Mouse (Mus musculus) lung, postnatal 25 days (tissue): Measurements from ENCODE around the gene Gm12790.
"Not testable (repeated sequence)": the region's sequence is repeated elsewhere in the genome, so short reads cannot be mapped to it uniquely, and the experiment has no call there.

Experiments used
- DNase-seq: peaks from one replicate; pipeline ENCODE4 v3.0.0; 2022; ENCODE audit warnings: low spot score

Gene Gm12790

GRCm38 (mm10) chr4:101980949-101981348 lies at the start of gene Gm12790:
Gene Gm12790, minus strand, starts transcription at chr4:101981049.
- not testable (repeated sequence) for DNase-seq

GRCm38 (mm10) chr4:102026619-102027018 lies 45.8 kb upstream of the Gm12790 start:
- no peak for DNase-seq

- DNase-seq, result peak; percentile 58
These were observed 17.5 kb upstream of the Gm12790 start for GRCm38 (mm10) chr4:101998267-101998922.

- DNase-seq, result no peak
These were observed 16.6 kb upstream of the Gm12790 start for GRCm38 (mm10) chr4:101997426-101997825.

GRCm38 (mm10) chr4:101986326-101986725 lies 5.5 kb upstream of the Gm12790 start, which contains the start of gene Gm12789:
Gene Gm12789, plus strand, starts transcription at chr4:101986626.
- not testable (repeated sequence) for DNase-seq

GRCm38 (mm10) chr4:101985678-101986077 lies 4.8 kb upstream of the Gm12790 start:
- DNase-seq, result no peak

GRCm38 (mm10) chr4:101940107-101940506 lies 40.7 kb downstream of the Gm12790 start, which contains the start of gene Gm12794:
Gene Gm12794, plus strand, starts transcription at chr4:101940407.
- not testable (repeated sequence) for DNase-seq
